Mouse (Mus musculus): ENCODE measurements around the gene Slc17a3. TPM values are rescaled to one million over a fixed set of nuclear protein-coding genes. Genes with fewer than 3 reads are reported as not detected.

Gene Slc17a3
- not detected in 2 replicates for polyA plus RNA-seq (2014; fragmentation: Nextera tagmentation; extraction: Ambion mirVana)

- WGBS = 82% methylated on average over 2 of the region's 2 CpGs
- no peaks in the 10 kb centered on the region for H3K27me3 ChIP-seq (ENCODE audit: control insufficient read depth, insufficient read depth, low read length)
- H3K4me2 ChIP-seq (ENCODE audit: low read depth, low read length, severe bottlenecking) = no peak within 1 kb of the TSS
- no peak within 1 kb of the TSS for H3K27ac ChIP-seq (ENCODE audit: low read depth, low read length)
- no peak within 1 kb of the TSS for H3K9ac ChIP-seq (ENCODE audit: low read length)
- no peaks in the 10 kb centered on the region for H3K36me3 ChIP-seq (ENCODE audit: control insufficient read depth, insufficient read depth, low read length)
- no peaks in the 10 kb centered on the region for H3K9me3 ChIP-seq (ENCODE audit: control insufficient read depth, low read length)
- no peak for ATAC-seq (replicated peaks; ENCODE audit: low FRiP score)
- H3K4me3 ChIP-seq (ENCODE audit: low read depth, low read length) = no peak within 1 kb of the TSS
- DNase-seq (ENCODE audit: low spot score) = no peak
- H3K4me1 ChIP-seq (replicated peaks; ENCODE audit: control insufficient read depth, insufficient read depth, low read length) = no peaks in the 10 kb centered on the region
Measured at GRCm38 (mm10) chr13:23839308-23839707, at the start of gene Slc17a3. Slc17a3 (plus strand) TSS chr13:23839434.

GRCm38 (mm10) chr13:23792520-23792919, 46.7 kb upstream of the Slc17a3 start:
- DNase-seq (ENCODE audit: low spot score) = no peak
- 47% methylated on average over 2 of the region's 2 CpGs for WGBS
- H3K4me3 ChIP-seq (ENCODE audit: low read depth, low read length) = no peak overlapping the region

GRCm38 (mm10) chr13:23799405-23799804, 39.8 kb upstream of the Slc17a3 start:
- 91% methylated on average over 5 of the region's 5 CpGs for WGBS
- no peak for ATAC-seq (replicated peaks; ENCODE audit: low FRiP score)
- H3K27ac ChIP-seq (ENCODE audit: low read depth, low read length) = no peak overlapping the region

More at GRCm38 (mm10) chr13:23792520-23792919, 46.7 kb upstream of the Slc17a3 start:
- no peak overlapping the region for H3K9ac ChIP-seq (ENCODE audit: low read length)
- H3K36me3 ChIP-seq (ENCODE audit: control insufficient read depth, insufficient read depth, low read length) = no peaks in the 10 kb centered on the region
- no peaks in the 10 kb centered on the region for H3K9me3 ChIP-seq (ENCODE audit: control insufficient read depth, low read length)
- no peaks in the 10 kb centered on the region for H3K27me3 ChIP-seq (ENCODE audit: control insufficient read depth, insufficient read depth, low read length)
- no peak for ATAC-seq (replicated peaks; ENCODE audit: low FRiP score)
- H3K4me2 ChIP-seq (ENCODE audit: low read depth, low read length, severe bottlenecking) = no peak overlapping the region
- no peaks in the 10 kb centered on the region for H3K4me1 ChIP-seq (replicated peaks; ENCODE audit: control insufficient read depth, insufficient read depth, low read length)
- H3K27ac ChIP-seq (ENCODE audit: low read depth, low read length) = no peak overlapping the region

GRCm38 (mm10) chr13:23804532-23804931, 34.7 kb upstream of the Slc17a3 start:
- no peak for DNase-seq (ENCODE audit: low spot score)
- WGBS = 87% methylated on average over 2 of the region's 2 CpGs
- no peak overlapping the region for H3K4me3 ChIP-seq (ENCODE audit: low read depth, low read length)
- no peak overlapping the region for H3K9ac ChIP-seq (ENCODE audit: low read length)
- no peak for ATAC-seq (replicated peaks; ENCODE audit: low FRiP score)
- H3K36me3 ChIP-seq (ENCODE audit: control insufficient read depth, insufficient read depth, low read length) = no peaks in the 10 kb centered on the region
- H3K4me2 ChIP-seq (ENCODE audit: low read depth, low read length, severe bottlenecking) = no peak overlapping the region
- H3K27ac ChIP-seq (ENCODE audit: low read depth, low read length) = no peak overlapping the region
- H3K27me3 ChIP-seq (ENCODE audit: control insufficient read depth, insufficient read depth, low read length) = no peaks in the 10 kb centered on the region
- H3K9me3 ChIP-seq (ENCODE audit: control insufficient read depth, low read length) = no peaks in the 10 kb centered on the region
- H3K4me1 ChIP-seq (replicated peaks; ENCODE audit: control insufficient read depth, insufficient read depth, low read length) = no peaks in the 10 kb centered on the region

More at GRCm38 (mm10) chr13:23799405-23799804, 39.8 kb upstream of the Slc17a3 start:
- Histone ChIP-seq H3K4me2 (ENCODE audit: low read depth, low read length, severe bottlenecking) (no peak overlapping the region), H3K9me3 (ENCODE audit: control insufficient read depth, low read length) (no peaks in the 10 kb centered on the region), H3K27me3 (ENCODE audit: control insufficient read depth, insufficient read depth, low read length) (no peaks in the 10 kb centered on the region), H3K36me3 (ENCODE audit: control insufficient read depth, insufficient read depth, low read length) (no peaks in the 10 kb centered on the region), H3K9ac (ENCODE audit: low read length) (no peak overlapping the region), H3K4me3 (ENCODE audit: low read depth, low read length) (no peak overlapping the region), H3K4me1 (replicated peaks; ENCODE audit: control insufficient read depth, insufficient read depth, low read length) (no peaks in the 10 kb centered on the region)
- DNase-seq (ENCODE audit: low spot score) = no peak

- ATAC-seq (replicated peaks; ENCODE audit: low FRiP score) (no peak), DNase-seq (ENCODE audit: low spot score) (no peak)
- 88% methylated on average over 15 of the region's 15 CpGs for WGBS
- no peak within 1 kb of the TSS for H3K27ac ChIP-seq (ENCODE audit: low read depth, low read length)
- H3K36me3 ChIP-seq (ENCODE audit: control insufficient read depth, insufficient read depth, low read length) = no peaks in the 10 kb centered on the region
- no peak within 1 kb of the TSS for H3K4me3 ChIP-seq (ENCODE audit: low read depth, low read length)
- no peaks in the 10 kb centered on the region for H3K4me1 ChIP-seq (replicated peaks; ENCODE audit: control insufficient read depth, insufficient read depth, low read length)
- no peak within 1 kb of the TSS for H3K9ac ChIP-seq (ENCODE audit: low read length)
- no peaks in the 10 kb centered on the region for H3K27me3 ChIP-seq (ENCODE audit: control insufficient read depth, insufficient read depth, low read length)
- H3K9me3 ChIP-seq (ENCODE audit: control insufficient read depth, low read length) = no peaks in the 10 kb centered on the region
- H3K4me2 ChIP-seq (ENCODE audit: low read depth, low read length, severe bottlenecking) = no peak within 1 kb of the TSS
Measured at GRCm38 (mm10) chr13:23806422-23807052, 32.7 kb upstream of the Slc17a3 start, which contains the start of gene Slc17a2. Slc17a2 (plus strand) TSS chr13:23806993.

- H3K27me3 ChIP-seq (ENCODE audit: control insufficient read depth, insufficient read depth, low read length) = no peaks in the 10 kb centered on the region
- ATAC-seq (replicated peaks; ENCODE audit: low FRiP score) (no peak), DNase-seq (ENCODE audit: low spot score) (no peak)
- no peak overlapping the region for H3K4me2 ChIP-seq (ENCODE audit: low read depth, low read length, severe bottlenecking)
- no peaks in the 10 kb centered on the region for H3K36me3 ChIP-seq (ENCODE audit: control insufficient read depth, insufficient read depth, low read length)
- no peak overlapping the region for H3K9ac ChIP-seq (ENCODE audit: low read length)
- no peak overlapping the region for H3K4me3 ChIP-seq (ENCODE audit: low read depth, low read length)
- WGBS = 77% methylated on average over 2 of the region's 2 CpGs
- H3K4me1 ChIP-seq (replicated peaks; ENCODE audit: control insufficient read depth, insufficient read depth, low read length) = no peaks in the 10 kb centered on the region
- H3K9me3 ChIP-seq (ENCODE audit: control insufficient read depth, low read length) = no peaks in the 10 kb centered on the region
- no peak overlapping the region for H3K27ac ChIP-seq (ENCODE audit: low read depth, low read length)
Measured at GRCm38 (mm10) chr13:23816148-23816547, 23.1 kb upstream of the Slc17a3 start.

GRCm38 (mm10) chr13:23820179-23820940, 18.9 kb upstream of the Slc17a3 start:
- no peak overlapping the region for H3K4me2 ChIP-seq (ENCODE audit: low read depth, low read length, severe bottlenecking)
- no peak for ATAC-seq (replicated peaks; ENCODE audit: low FRiP score)
- 84% methylated on average over 4 of the region's 4 CpGs for WGBS
- no peak overlapping the region for H3K27ac ChIP-seq (ENCODE audit: low read depth, low read length)
- H3K27me3 ChIP-seq (ENCODE audit: control insufficient read depth, insufficient read depth, low read length) = no peaks in the 10 kb centered on the region
- no peaks in the 10 kb centered on the region for H3K36me3 ChIP-seq (ENCODE audit: control insufficient read depth, insufficient read depth, low read length)
- H3K9ac ChIP-seq (ENCODE audit: low read length) = no peak overlapping the region
- H3K4me3 ChIP-seq (ENCODE audit: low read depth, low read length) = no peak overlapping the region
- no peak for DNase-seq (ENCODE audit: low spot score)
- no peaks in the 10 kb centered on the region for H3K4me1 ChIP-seq (replicated peaks; ENCODE audit: control insufficient read depth, insufficient read depth, low read length)
- H3K9me3 ChIP-seq (ENCODE audit: control insufficient read depth, low read length) = no peaks in the 10 kb centered on the region

GRCm38 (mm10) chr13:23822213-23822612, 17.0 kb upstream of the Slc17a3 start:
- no peaks in the 10 kb centered on the region for H3K36me3 ChIP-seq (ENCODE audit: control insufficient read depth, insufficient read depth, low read length)
- H3K27ac ChIP-seq (ENCODE audit: low read depth, low read length) = no peak overlapping the region
- H3K27me3 ChIP-seq (ENCODE audit: control insufficient read depth, insufficient read depth, low read length) = no peaks in the 10 kb centered on the region
- no peak overlapping the region for H3K9ac ChIP-seq (ENCODE audit: low read length)
- H3K4me2 ChIP-seq (ENCODE audit: low read depth, low read length, severe bottlenecking) = no peak overlapping the region
- H3K4me1 ChIP-seq (replicated peaks; ENCODE audit: control insufficient read depth, insufficient read depth, low read length) = no peaks in the 10 kb centered on the region
- H3K9me3 ChIP-seq (ENCODE audit: control insufficient read depth, low read length) = no peaks in the 10 kb centered on the region
- WGBS = 87% methylated on average over 3 of the region's 3 CpGs
- DNase-seq (ENCODE audit: low spot score) (no peak), ATAC-seq (replicated peaks; ENCODE audit: low FRiP score) (no peak)
- H3K4me3 ChIP-seq (ENCODE audit: low read depth, low read length) = no peak overlapping the region
